26 mouse cellular contexts compared by ENCODE assay signal in genomic region chr17:84832346-84832745, GRCm38 (mm10). TPM values are rescaled to one million over a fixed set of nuclear protein-coding genes. Genes with fewer than 3 reads are reported as not detected.
DNase-seq lines count a peak whose midpoint lies in the region; ATAC-seq and TF ChIP-seq lines count a peak whose summit lies in the region.
"Had no signal": no experiment of that assay in that cellular context is flagged by ENCODE, and none has a peak within 500 bp of the region (broad histone marks: within the 10 kb centered on the region; RNA-seq: fewer than 3 reads in every experiment).

No protein-coding gene starts in this region.

- no peak overlapping the region for H3K9ac ChIP-seq in embryonic facial prominence, embryonic 14.5 days (ENCODE audit: low read depth, low read length)
- H3K9ac ChIP-seq in hindbrain, postnatal 0 days (replicated peaks; ENCODE audit: low read length), result no peak overlapping the region
- H3K9ac ChIP-seq in hindbrain, embryonic 12.5 days, result no peak overlapping the region
- H3K9ac ChIP-seq: embryonic facial prominence, embryonic 13.5 days; forebrain, embryonic 13.5 days; heart, embryonic 12.5 days; heart, embryonic 15.5 days; hindbrain, embryonic 13.5 days had no signal

- no peak for TF ChIP-seq CTCF in hindbrain, postnatal 0 days (IDR thresholded peaks at IDR 0.05; ENCODE audit: low read depth)

- DNase-seq in embryonic facial prominence, embryonic 14.5 days (ENCODE audit: low spot score), result peak; percentile 13
- no peak for DNase-seq in embryonic facial prominence, embryonic 10.5 days (ENCODE audit: low spot score)
- DNase-seq in hindbrain, postnatal 0 days (ENCODE audit: low spot score), result peak; percentile 29
- DNase-seq in mesoderm, embryonic 11.5 days (ENCODE audit: low read depth, low spot score), result peak; percentile 16
- DNase-seq in retina, postnatal 1 day, result peak; percentile 84
- no peak for DNase-seq in embryo, embryonic 10.5 days (ENCODE audit: low spot score)
- DNase-seq: adrenal gland, adult 2 months; adrenal gland, postnatal 14 days; cerebellum, adult 11 months; cerebellum, adult 2 months; cerebellum, adult 9-11 months; gastrocnemius, postnatal 10 days; gastrocnemius, postnatal 36 days; heart, postnatal 10 days had no signal

- no peaks in the 10 kb centered on the region for H3K4me1 ChIP-seq in embryonic facial prominence, embryonic 14.5 days (ENCODE audit: control insufficient read depth, insufficient read depth, low read length)
- no peaks in the 10 kb centered on the region for H3K4me1 ChIP-seq in embryonic facial prominence, embryonic 10.5 days
- H3K4me1 ChIP-seq in hindbrain, postnatal 0 days (ENCODE audit: insufficient read depth, low read length), result no peaks in the 10 kb centered on the region
- H3K4me1 ChIP-seq in hindbrain, embryonic 12.5 days, result no peaks in the 10 kb centered on the region
- H3K4me1 ChIP-seq: embryonic facial prominence, embryonic 13.5 days; heart, embryonic 12.5 days; heart, embryonic 15.5 days; hindbrain, embryonic 13.5 days had no signal

- no peak overlapping the region for H3K4me3 ChIP-seq in embryonic facial prominence, embryonic 14.5 days (ENCODE audit: low read depth, low read length)
- no peak overlapping the region for H3K4me3 ChIP-seq in embryonic facial prominence, embryonic 10.5 days
- no peak overlapping the region for H3K4me3 ChIP-seq in hindbrain, postnatal 0 days (ENCODE audit: low read length)
- no peak overlapping the region for H3K4me3 ChIP-seq in hindbrain, embryonic 12.5 days
- H3K4me3 ChIP-seq: embryonic facial prominence, embryonic 13.5 days; forebrain, embryonic 10.5 days; forebrain, embryonic 13.5 days; heart, embryonic 12.5 days; heart, embryonic 15.5 days; hindbrain, embryonic 13.5 days had no signal

- H3K36me3 ChIP-seq in embryonic facial prominence, embryonic 14.5 days (ENCODE audit: control insufficient read depth, insufficient read depth, low read length), result no peaks in the 10 kb centered on the region
- H3K36me3 ChIP-seq in embryonic facial prominence, embryonic 10.5 days (replicated peaks), result no peaks in the 10 kb centered on the region
- no peaks in the 10 kb centered on the region for H3K36me3 ChIP-seq in hindbrain, postnatal 0 days (ENCODE audit: insufficient read depth, low read length)
- H3K36me3 ChIP-seq in hindbrain, embryonic 12.5 days, result no peaks in the 10 kb centered on the region
- H3K36me3 ChIP-seq: embryonic facial prominence, embryonic 13.5 days; forebrain, embryonic 10.5 days; heart, embryonic 12.5 days; heart, embryonic 15.5 days; hindbrain, embryonic 13.5 days had no signal

- no peaks in the 10 kb centered on the region for H3K9me3 ChIP-seq in embryonic facial prominence, embryonic 14.5 days (ENCODE audit: control insufficient read depth, low read length)
- no peaks in the 10 kb centered on the region for H3K9me3 ChIP-seq in embryonic facial prominence, embryonic 10.5 days
- H3K9me3 ChIP-seq in hindbrain, postnatal 0 days (ENCODE audit: low read length), result no peaks in the 10 kb centered on the region
- no peaks in the 10 kb centered on the region for H3K9me3 ChIP-seq in hindbrain, embryonic 12.5 days (replicated peaks)
- H3K9me3 ChIP-seq: embryonic facial prominence, embryonic 13.5 days; forebrain, embryonic 10.5 days; forebrain, embryonic 13.5 days; heart, embryonic 12.5 days; heart, embryonic 15.5 days; hindbrain, embryonic 13.5 days had no signal

- 54% methylated on average over 8 of the region's 8 CpGs for WGBS in embryonic facial prominence, embryonic 14.5 days
- 67% methylated on average over 8 of the region's 8 CpGs for WGBS in embryonic facial prominence, embryonic 10.5 days
- WGBS in hindbrain, postnatal 0 days, result 54% methylated on average over 8 of the region's 8 CpGs
- WGBS in hindbrain, embryonic 12.5 days, result 62% methylated on average over 8 of the region's 8 CpGs

- ATAC-seq in embryonic facial prominence, embryonic 14.5 days (ENCODE audit: low read depth), result no peak
- no peak for ATAC-seq in hindbrain, postnatal 0 days
- no peak for ATAC-seq in hindbrain, embryonic 12.5 days (ENCODE audit: low FRiP score)
- ATAC-seq: CD4-positive, CD25-positive, alpha-beta regulatory T cell, adult 4 months; forebrain, embryonic 13.5 days; forebrain, embryonic 16.5 days; hindbrain, embryonic 16.5 days; inflammation-experienced regulatory T-cells, adult 6 months; intestine, embryonic 16.5 days had no signal

- no peak overlapping the region for H3K27ac ChIP-seq in embryonic facial prominence, embryonic 14.5 days (replicated peaks; ENCODE audit: low read depth, low read length)
- H3K27ac ChIP-seq in embryonic facial prominence, embryonic 10.5 days (replicated peaks), result no peak overlapping the region
- H3K27ac ChIP-seq in hindbrain, postnatal 0 days, result no peak overlapping the region
- no peak overlapping the region for H3K27ac ChIP-seq in hindbrain, embryonic 12.5 days
- H3K27ac ChIP-seq: embryonic facial prominence, embryonic 13.5 days; forebrain, embryonic 10.5 days; forebrain, embryonic 13.5 days; heart, embryonic 15.5 days; hindbrain, embryonic 13.5 days had no signal

- no peak overlapping the region for H3K4me2 ChIP-seq in embryonic facial prominence, embryonic 14.5 days (ENCODE audit: low read depth, low read length)
- H3K4me2 ChIP-seq in hindbrain, postnatal 0 days (ENCODE audit: low read depth, low read length), result no peak overlapping the region
- H3K4me2 ChIP-seq in hindbrain, embryonic 12.5 days (replicated peaks), result no peak overlapping the region
- H3K4me2 ChIP-seq: embryonic facial prominence, embryonic 13.5 days; forebrain, embryonic 13.5 days; heart, embryonic 12.5 days; heart, embryonic 15.5 days; hindbrain, embryonic 13.5 days had no signal

- H3K27me3 ChIP-seq in embryonic facial prominence, embryonic 14.5 days (replicated peaks; ENCODE audit: control insufficient read depth, insufficient read depth, low read length), result no peaks in the 10 kb centered on the region
- no peaks in the 10 kb centered on the region for H3K27me3 ChIP-seq in embryonic facial prominence, embryonic 10.5 days (replicated peaks; ENCODE audit: low read depth, poor library complexity, severe bottlenecking)
- no peaks in the 10 kb centered on the region for H3K27me3 ChIP-seq in hindbrain, postnatal 0 days (ENCODE audit: insufficient read depth, low read length)
- 0 out of 2 replicates have a peak, but pooled peaks cover 3% of the 10 kb centered on the region for H3K27me3 ChIP-seq in hindbrain, embryonic 12.5 days
- H3K27me3 ChIP-seq: embryonic facial prominence, embryonic 13.5 days; forebrain, embryonic 13.5 days; heart, embryonic 12.5 days; hindbrain, embryonic 13.5 days had no signal

RNA-seq across cellular contexts. Expression of gene Lrpprc, which starts 41.8 kb away (rescaled TPM):
- polyA plus RNA-seq in embryonic facial prominence, embryonic 14.5 days (2014; fragmentation: Nextera tagmentation; extraction: Ambion mirVana), result 37.8 and 43.2 TPM in 2 replicates
- polyA plus RNA-seq in embryonic facial prominence, embryonic 10.5 days (2016; fragmentation: Nextera tagmentation; extraction: Ambion mirVana), result 56.7 and 58.0 TPM in 2 replicates
- 46.1 and 47.3 TPM in 2 replicates for total RNA-seq in hindbrain, postnatal 0 days (2014; rRNA removed)
- 38.1 and 39.1 TPM in 2 replicates for polyA plus RNA-seq in hindbrain, postnatal 0 days (2015; fragmentation: Nextera tagmentation; extraction: Ambion mirVana)
- polyA plus RNA-seq in hindbrain, embryonic 12.5 days (2016; fragmentation: Nextera tagmentation; extraction: Ambion mirVana), result 52.0 and 52.3 TPM in 2 replicates

Comparison
In these comparisons a context has a peak if more than half of its experiments do, and no peak if none do; other contexts are left out.
1. DNase-seq: peak in embryonic facial prominence, embryonic 14.5 days (single experiment), hindbrain, postnatal 0 days (single experiment), mesoderm, embryonic 11.5 days (single experiment) and retina, postnatal 1 day (single experiment); none in embryonic facial prominence, embryonic 10.5 days (single experiment) and embryo, embryonic 10.5 days (single experiment).